Mouse (Mus musculus) lung, adult 18-20 months (tissue): Measurements from ENCODE around the gene Zfp182.

Source experiments
- DNase-seq, 2 experiments: peaks; one replicate each; pipeline ENCODE4 v3.0.0; 2022; ENCODE audit warnings: mixed read lengths in 2 of 2

Zfp182 gene

DNA sequence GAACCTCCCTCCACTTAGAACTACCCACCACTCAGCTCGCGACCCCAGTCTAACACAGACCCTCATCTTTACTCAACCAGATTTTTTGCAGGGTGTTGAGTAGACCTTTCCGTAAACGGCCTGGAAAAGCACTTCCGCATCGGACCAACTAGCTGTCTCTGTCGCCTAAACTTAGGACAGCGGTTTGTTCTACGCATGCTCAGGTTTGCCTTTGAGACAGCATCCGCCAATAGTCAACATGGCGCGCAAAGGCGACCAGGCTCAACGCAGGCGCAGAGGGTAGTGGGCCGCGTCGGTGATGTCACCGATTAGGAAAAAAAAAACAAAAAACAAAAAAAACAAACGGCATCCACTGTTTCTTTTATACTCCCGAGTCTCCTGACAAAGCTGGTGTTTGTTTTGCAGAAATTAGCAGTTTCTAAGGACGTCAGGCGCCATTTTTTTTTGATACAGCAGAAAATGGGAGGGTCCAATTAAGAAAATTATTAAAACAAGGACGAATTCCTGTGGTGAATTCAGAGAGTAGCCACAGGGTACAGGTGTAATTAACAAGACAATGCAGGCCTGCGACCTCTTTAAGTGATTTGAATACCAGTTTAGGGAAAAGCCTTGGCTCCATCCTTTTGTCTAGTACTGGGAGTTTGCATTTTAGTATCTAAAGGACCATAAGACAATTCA is at the start of gene Zfp182:
Zfp182 (minus strand) TSS at position 451 of the 678 bp plus-strand sequence.
- DNase-seq: peak; percentile 82 to 90

- no peak for DNase-seq
Observed at GRCm38 (mm10) chrX:21089867-21090239, 27.7 kb upstream of the Zfp182 start.

- peak; percentile 62 to 63 for DNase-seq
Observed at GRCm38 (mm10) chrX:21088983-21089866, 27.1 kb upstream of the Zfp182 start, which contains the start of gene Zfp300. Zfp300 (minus strand) TSS chrX:21089527.

GRCm38 (mm10) chrX:21088645-21088982 is 26.5 kb upstream of the Zfp182 start:
- DNase-seq: no peak

- no peak for DNase-seq
Observed at GRCm38 (mm10) chrX:21068106-21068505, 6.0 kb upstream of the Zfp182 start, which contains the start of gene Spaca5. Spaca5 (plus strand) TSS chrX:21068406.

GRCm38 (mm10) chrX:21062544-21062890 is 401 bp upstream of the Zfp182 start:
- DNase-seq: no peak

- DNase-seq: no peak
Observed at GRCm38 (mm10) chrX:21061460-21061859, 656 bp downstream of the Zfp182 start.

GRCm38 (mm10) chrX:20980901-20981300 is 81.2 kb downstream of the Zfp182 start:
- no peak for DNase-seq
